Mouse (Mus musculus) embryonic facial prominence, embryonic 13.5 days (tissue): ENCODE results near the gene Klrb1b. TPM values are rescaled to one million over a fixed set of nuclear protein-coding genes. Genes with fewer than 3 reads are reported as not detected.

Source experiments
- ATAC-seq: fragments of 200-750 bp; cut with Nextera tagmentation; 2 replicates; pipeline ENCODE4 v1.8.0; 2017; ENCODE audit warnings: low read depth; ENCODE audit not compliant: insufficient number of reproducible peaks, insufficient read depth, low FRiP score, low TSS enrichment
- H3K27ac ChIP-seq: fragments of 300-500 bp; sonication (generic); 2 replicates; pipeline ENCODE4 v1.5.1; 2015; ENCODE audit warnings: moderate library complexity, mild to moderate bottlenecking, inconsistent platforms
- H3K27me3 ChIP-seq: fragments of 300-500 bp; sonication (generic); 2 replicates; pipeline ENCODE4 v1.6.1; 2015; ENCODE audit warnings: mild to moderate bottlenecking, inconsistent platforms
- H3K36me3 ChIP-seq: fragments of 300-500 bp; sonication (generic); 2 replicates; pipeline ENCODE4 v1.6.1; 2015; ENCODE audit warnings: mild to moderate bottlenecking, inconsistent platforms
- H3K4me1 ChIP-seq: fragments of 300-500 bp; sonication (generic); 2 replicates; pipeline ENCODE4 v1.6.1; 2015; ENCODE audit warnings: inconsistent platforms
- H3K4me2 ChIP-seq: fragments of 300-500 bp; sonication (generic); 2 replicates; pipeline ENCODE4 v1.6.1; 2015; ENCODE audit warnings: moderate library complexity, mild to moderate bottlenecking, inconsistent platforms
- H3K4me3 ChIP-seq: fragments of 300-500 bp; sonication (generic); 2 replicates; pipeline ENCODE4 v1.5.1; 2015; ENCODE audit warnings: mild to moderate bottlenecking, inconsistent platforms
- H3K9ac ChIP-seq: fragments of 300-500 bp; sonication (generic); 2 replicates; pipeline ENCODE4 v1.6.1; 2015; ENCODE audit warnings: mild to moderate bottlenecking, inconsistent platforms
- H3K9me3 ChIP-seq: fragments of 300-500 bp; sonication (generic); 2 replicates; pipeline ENCODE4 v1.6.1; 2016; ENCODE audit warnings: inconsistent platforms
- WGBS: fragments of 180-500 bp; shearing (Covaris S2); methylation state at CpG from one replicate; pipeline ENCODE4 v1.1.7; 2015; ENCODE audit warnings: mixed read lengths; 5-methylcytosine and 5-hydroxymethylcytosine counted together
- polyA plus RNA-seq: library from polyadenylated mRNA; unstranded; fragments of >200 nt; fragmentation: Nextera tagmentation; extraction: Ambion mirVana; gene quantifications from 2 replicates; pipeline ENCODE4 v1.2.1, GENCODE M21; 2015

Gene Klrb1b
- polyA plus RNA-seq, 1 experiment from 2014 or later: not detected

DNA sequence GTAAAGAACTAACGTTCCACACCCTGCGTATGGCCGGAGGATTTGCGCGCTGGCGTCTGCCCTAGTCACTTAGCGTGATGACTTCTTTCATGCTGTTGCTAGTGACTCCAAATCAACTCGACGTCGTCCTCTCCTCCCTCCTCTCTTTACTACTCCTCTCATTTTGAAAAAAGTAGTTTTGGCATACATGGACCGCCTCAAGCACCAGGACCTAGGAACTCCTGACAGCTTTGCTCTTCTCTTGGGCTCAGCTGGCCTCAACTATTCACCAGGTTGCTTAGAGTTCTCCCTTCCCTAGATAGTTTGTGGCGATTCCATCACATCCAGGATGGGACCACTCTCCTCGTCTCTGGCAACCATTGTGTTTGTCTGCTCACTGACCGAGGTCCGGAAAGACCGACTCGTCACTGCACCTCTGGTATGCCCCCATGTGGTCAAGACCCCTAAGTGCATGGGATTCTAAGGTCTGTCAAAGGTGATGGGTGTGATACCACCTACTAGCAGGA, 13.2 kb upstream of the Klrb1b start:
- peak; percentile 21; the same call in 1 of the 2 replicates for ATAC-seq
- peak overlapping the region; percentile 66 for H3K4me2 ChIP-seq
- H3K9ac ChIP-seq: peak overlapping the region; percentile 85
- peaks cover 18% of the 10 kb centered on the region for H3K4me1 ChIP-seq
- H3K9me3 ChIP-seq: no peaks in the 10 kb centered on the region
- no peaks in the 10 kb centered on the region for H3K36me3 ChIP-seq
- peak overlapping the region; percentile 62 for H3K4me3 ChIP-seq
- peak overlapping the region; percentile 96 for H3K27ac ChIP-seq
- H3K27me3 ChIP-seq: no peaks in the 10 kb centered on the region
- WGBS: under 1% methylated on average over 17 of the region's 17 CpGs

DNA sequence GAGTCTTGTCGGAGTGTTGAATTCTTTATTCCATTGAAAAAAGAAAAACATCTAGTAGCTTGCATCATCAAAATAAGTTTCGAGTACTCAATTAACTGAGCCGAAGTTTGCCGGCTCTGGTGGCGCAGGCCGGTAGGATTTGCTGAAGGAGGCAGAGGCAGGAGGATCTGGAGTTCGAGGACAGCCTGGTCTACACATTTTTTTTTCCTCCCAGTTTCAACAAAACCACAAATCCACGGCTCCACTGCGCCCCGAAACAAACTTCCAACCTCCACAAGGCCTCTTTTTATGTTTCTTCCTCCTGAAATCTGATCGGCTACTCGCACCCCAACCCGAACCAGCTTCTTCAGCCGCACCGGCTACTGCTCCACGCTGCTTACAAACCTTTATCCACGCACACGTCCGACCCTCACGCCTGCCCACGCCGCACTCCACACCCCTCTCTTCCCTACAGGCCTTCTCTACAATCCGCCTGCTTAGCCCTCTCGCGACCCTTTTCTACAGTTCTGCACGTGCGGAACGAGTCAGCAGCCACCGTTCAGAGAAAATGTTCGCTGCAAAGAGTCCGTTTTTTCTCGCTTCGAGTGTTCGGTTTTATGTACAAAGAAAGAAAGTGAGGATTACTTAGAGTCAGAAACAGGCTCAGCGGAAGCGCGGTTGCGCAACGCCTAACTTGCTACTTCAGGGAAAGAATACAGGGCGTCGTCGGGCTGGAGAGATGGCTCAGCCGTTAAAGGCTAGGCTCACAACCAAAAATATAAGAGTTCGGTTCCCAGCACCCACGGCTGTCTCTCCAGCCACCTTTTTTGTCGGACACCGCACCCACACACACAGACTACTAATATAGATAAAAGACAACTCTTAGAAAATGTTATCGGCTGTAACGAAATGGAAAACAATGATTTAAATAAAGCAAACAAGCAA, 12.5 kb upstream of the Klrb1b start:
- Histone ChIP-seq H3K27ac (peak overlapping the region; percentile 96), H3K4me1 (peaks cover 15% of the 10 kb centered on the region), H3K4me2 (peak overlapping the region; percentile 66), H3K4me3 (peak overlapping the region; percentile 62), H3K36me3 (no peaks in the 10 kb centered on the region), H3K27me3 (no peaks in the 10 kb centered on the region), H3K9ac (peak overlapping the region; percentile 85), H3K9me3 (no peaks in the 10 kb centered on the region)
- under 1% methylated on average over 49 of the region's 49 CpGs for WGBS
- peak; percentile 65; the same call in 1 of the 2 replicates for ATAC-seq

GRCm38 (mm10) chr6:128837454-128838341, 11.6 kb upstream of the Klrb1b start:
- 2% methylated on average over 14 of the region's 14 CpGs for WGBS
- peaks cover 15% of the 10 kb centered on the region for H3K4me1 ChIP-seq
- no peaks in the 10 kb centered on the region for H3K27me3 ChIP-seq
- H3K27ac ChIP-seq: peak overlapping the region; percentile 96
- peak overlapping the region; percentile 62 for H3K4me3 ChIP-seq
- peak overlapping the region; percentile 85 for H3K9ac ChIP-seq
- H3K36me3 ChIP-seq: no peaks in the 10 kb centered on the region
- no peaks in the 10 kb centered on the region for H3K9me3 ChIP-seq
- ATAC-seq: 0 out of 2 replicates have a peak, but pooled peaks have one; percentile 20
- peak overlapping the region; percentile 66 for H3K4me2 ChIP-seq

- H3K4me3 ChIP-seq: peak overlapping the region; percentile 62
- ATAC-seq: no peak
- no peaks in the 10 kb centered on the region for H3K27me3 ChIP-seq
- peak overlapping the region; percentile 66 for H3K4me2 ChIP-seq
- no peak overlapping the region for H3K9ac ChIP-seq
- H3K4me1 ChIP-seq: peaks cover 14% of the 10 kb centered on the region
- H3K9me3 ChIP-seq: no peaks in the 10 kb centered on the region
- H3K27ac ChIP-seq: peak overlapping the region; percentile 96
- 82% methylated on average over 6 of the region's 6 CpGs for WGBS
- H3K36me3 ChIP-seq: no peaks in the 10 kb centered on the region
These were observed 10.8 kb upstream of the Klrb1b start for GRCm38 (mm10) chr6:128836955-128837334.

DNA sequence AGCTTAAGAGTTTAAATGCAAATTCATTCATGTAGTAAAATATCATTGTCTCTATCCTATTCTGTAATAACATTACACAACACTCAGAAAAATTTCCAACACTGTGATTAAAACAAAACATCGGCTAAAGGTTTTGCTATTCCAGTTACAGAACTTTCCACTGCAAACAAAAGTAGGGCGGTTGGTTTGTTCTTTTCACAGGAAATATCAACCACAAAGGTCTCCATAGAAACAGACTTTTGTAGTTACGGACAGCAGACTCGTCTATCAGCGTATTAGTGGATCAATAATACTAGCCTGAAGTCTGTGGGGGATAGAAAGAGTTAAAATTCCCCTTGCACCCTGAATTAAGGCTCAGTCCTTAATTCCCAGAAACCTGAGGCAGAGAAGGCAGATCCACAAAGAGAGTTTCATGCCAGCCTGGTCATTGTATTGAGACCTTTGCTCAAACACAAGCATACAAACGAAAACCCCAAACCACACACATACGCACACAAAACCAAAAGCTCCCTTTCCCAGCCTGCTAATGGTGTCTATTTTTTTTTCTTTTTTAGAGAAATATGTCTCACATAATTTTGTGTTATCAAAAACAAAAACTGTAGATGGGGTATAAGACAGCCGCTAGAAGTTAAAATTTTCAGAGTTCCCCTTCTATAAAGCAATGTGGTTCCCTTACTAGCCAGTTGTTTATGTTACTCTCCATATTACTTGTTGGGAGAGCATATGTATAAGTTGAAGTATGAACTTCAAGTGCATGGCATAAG, 10.2 kb upstream of the Klrb1b start:
- Histone ChIP-seq H3K9ac (no peak overlapping the region), H3K27ac (no peak overlapping the region), H3K27me3 (no peaks in the 10 kb centered on the region), H3K4me2 (no peak overlapping the region), H3K36me3 (no peaks in the 10 kb centered on the region), H3K4me1 (peaks cover 10% of the 10 kb centered on the region; the same call in 1 of the 2 replicates), H3K9me3 (no peaks in the 10 kb centered on the region), H3K4me3 (no peak overlapping the region)
- ATAC-seq: no peak
- 86% methylated on average over 8 of the region's 8 CpGs for WGBS

GRCm38 (mm10) chr6:128835571-128835970, 9.4 kb upstream of the Klrb1b start:
- no peak overlapping the region for H3K9ac ChIP-seq
- H3K4me2 ChIP-seq: no peak overlapping the region
- H3K27me3 ChIP-seq: no peaks in the 10 kb centered on the region
- ATAC-seq: no peak
- no peaks in the 10 kb centered on the region for H3K9me3 ChIP-seq
- no peak overlapping the region for H3K27ac ChIP-seq
- H3K4me1 ChIP-seq: peaks cover 10% of the 10 kb centered on the region; the same call in 1 of the 2 replicates
- H3K36me3 ChIP-seq: no peaks in the 10 kb centered on the region
- 83% methylated on average over 4 of the region's 4 CpGs for WGBS
- H3K4me3 ChIP-seq: no peak overlapping the region

DNA sequence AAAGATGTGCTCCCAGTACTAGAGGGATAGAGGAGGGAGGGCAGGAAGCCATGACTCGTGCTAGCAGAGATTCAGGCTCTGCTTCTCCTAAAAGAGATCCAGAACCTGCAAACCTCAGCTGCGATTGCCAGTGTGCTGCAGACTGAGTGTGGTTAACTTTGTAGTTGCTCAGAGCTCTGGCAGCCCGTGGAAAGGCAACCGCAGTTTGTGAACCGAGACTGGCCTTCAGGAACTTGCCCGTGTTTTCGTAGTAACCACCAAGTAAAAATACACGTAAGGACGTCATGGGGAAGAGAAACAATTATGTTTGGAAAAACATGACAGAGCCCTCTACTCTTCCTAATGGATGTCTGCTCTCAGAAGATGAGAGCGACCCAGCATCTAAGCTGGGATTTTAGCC, 6.9 kb upstream of the Klrb1b start:
- Histone ChIP-seq H3K27me3 (no peaks in the 10 kb centered on the region), H3K4me3 (no peak overlapping the region), H3K9ac (no peak overlapping the region), H3K4me2 (no peak overlapping the region), H3K4me1 (peaks cover 6% of the 10 kb centered on the region; the same call in 1 of the 2 replicates), H3K9me3 (no peaks in the 10 kb centered on the region), H3K27ac (no peak overlapping the region), H3K36me3 (no peaks in the 10 kb centered on the region)
- WGBS: 82% methylated on average over 10 of the region's 10 CpGs
- no peak for ATAC-seq

DNA sequence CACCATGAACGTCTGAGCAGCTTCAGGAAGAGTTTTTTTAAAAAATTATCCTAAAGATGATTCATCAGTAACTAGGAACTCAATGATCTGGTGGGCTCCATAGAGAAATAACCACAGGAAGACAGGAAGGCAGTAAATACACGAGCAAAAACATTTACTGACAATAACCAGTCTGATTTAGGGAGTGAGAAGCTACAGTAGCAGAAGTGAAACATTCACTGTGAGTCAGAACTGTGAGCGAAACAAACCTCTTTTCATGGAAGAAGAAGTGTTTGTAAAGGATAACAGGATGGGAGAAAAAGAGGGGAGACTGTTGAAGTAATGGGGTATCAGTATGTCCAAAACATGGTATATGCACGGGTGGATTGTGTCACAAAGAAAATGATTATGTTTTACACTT, 3.7 kb upstream of the Klrb1b start:
- Histone ChIP-seq H3K4me3 (no peak overlapping the region), H3K9me3 (no peaks in the 10 kb centered on the region), H3K9ac (no peak overlapping the region), H3K27me3 (no peaks in the 10 kb centered on the region), H3K4me2 (no peak overlapping the region), H3K36me3 (no peaks in the 10 kb centered on the region), H3K27ac (no peak overlapping the region), H3K4me1 (no peaks in the 10 kb centered on the region)
- ATAC-seq: no peak
- WGBS: 61% methylated on average over 4 of the region's 4 CpGs

DNA sequence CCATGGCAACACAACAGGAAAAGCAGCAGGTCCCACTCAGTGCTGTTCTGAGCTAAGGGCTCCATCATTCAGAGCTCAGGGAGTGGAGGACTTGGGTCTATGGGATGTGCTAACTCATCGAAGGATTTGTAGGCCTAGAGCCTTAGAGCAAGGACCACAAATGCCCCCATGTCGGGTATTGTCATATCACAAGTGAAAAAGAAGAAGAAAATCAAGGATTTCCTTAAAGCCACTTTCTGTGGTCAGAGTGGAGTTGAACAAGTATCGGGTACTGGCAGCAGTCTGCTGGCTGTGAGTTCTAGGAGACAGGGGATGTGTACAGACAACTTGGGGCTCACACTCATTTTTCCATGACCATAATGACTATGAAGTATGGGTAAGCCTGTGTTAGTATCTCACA, 650 bp upstream of the Klrb1b start:
- no peaks in the 10 kb centered on the region for H3K36me3 ChIP-seq
- no peak overlapping the region for H3K9ac ChIP-seq
- H3K4me3 ChIP-seq: no peak overlapping the region
- ATAC-seq: no peak
- H3K9me3 ChIP-seq: no peaks in the 10 kb centered on the region
- H3K27ac ChIP-seq: no peak overlapping the region
- no peaks in the 10 kb centered on the region for H3K4me1 ChIP-seq
- H3K4me2 ChIP-seq: no peak overlapping the region
- 82% methylated on average over 3 of the region's 3 CpGs for WGBS
- no peaks in the 10 kb centered on the region for H3K27me3 ChIP-seq

GRCm38 (mm10) chr6:128818083-128818802, 7.9 kb downstream of the Klrb1b start:
- ATAC-seq: no peak
- H3K27ac ChIP-seq: no peak overlapping the region
- H3K4me2 ChIP-seq: no peak overlapping the region
- no peaks in the 10 kb centered on the region for H3K4me1 ChIP-seq
- H3K27me3 ChIP-seq: no peaks in the 10 kb centered on the region
- WGBS: 79% methylated on average over 4 of the region's 4 CpGs
- no peak overlapping the region for H3K9ac ChIP-seq
- H3K36me3 ChIP-seq: no peaks in the 10 kb centered on the region
- no peaks in the 10 kb centered on the region for H3K9me3 ChIP-seq
- no peak overlapping the region for H3K4me3 ChIP-seq
